Mouse (Mus musculus): Measurements from ENCODE around the gene Kctd5. TPM values are rescaled to one million over a fixed set of nuclear protein-coding genes. Genes with fewer than 3 reads are reported as not detected.

The Kctd5 gene
- 46.7 and 67.8 TPM in 2 replicates for polyA plus RNA-seq (2012; rRNA removed)

DNA sequence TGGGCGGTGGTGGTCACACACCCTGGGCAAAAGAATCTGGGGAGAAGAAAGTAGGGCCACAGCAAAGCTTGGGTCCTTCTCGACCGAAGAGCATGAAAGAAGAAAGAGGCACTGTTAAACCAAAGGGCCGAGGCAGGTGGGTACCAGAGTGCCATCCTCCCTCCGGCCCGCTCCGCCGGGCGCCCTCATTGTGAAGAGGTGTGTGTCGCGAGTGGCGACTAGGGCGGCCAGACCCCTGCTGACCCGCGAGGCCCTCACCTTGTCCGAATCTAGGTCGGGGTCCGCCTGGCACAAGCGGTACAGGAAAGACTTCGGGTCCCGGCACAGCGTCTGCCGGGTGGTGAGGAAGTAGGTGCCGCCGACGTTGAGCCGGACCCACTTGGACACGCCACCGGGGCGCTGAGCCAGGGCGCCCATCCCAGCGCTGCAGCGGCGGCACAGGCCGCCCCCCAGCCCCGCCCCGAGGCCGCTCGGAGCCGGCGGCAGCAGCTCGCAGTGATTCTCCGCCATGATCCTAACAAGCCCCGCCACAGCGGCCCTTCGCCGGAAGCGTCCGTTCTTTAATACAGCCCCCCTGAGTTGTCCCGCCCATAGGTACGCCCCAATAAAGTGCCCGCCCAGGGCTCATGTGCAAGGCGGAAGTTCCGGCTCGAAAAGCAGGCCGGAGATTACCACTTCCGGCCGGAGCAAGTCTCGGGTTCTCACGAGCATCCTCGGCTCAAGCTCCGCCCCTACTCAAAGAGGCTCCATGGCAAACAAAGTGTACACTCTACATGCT lies at the start of gene Kctd5:
TSS of gene Kctd5 (minus strand) at position 567 of the 778 bp plus-strand sequence.

GRCm38 (mm10) chr17:24037844-24038243 lies 35.4 kb downstream of the Kctd5 start, which contains the start of gene Prss27:
Gene Prss27 (plus strand): TSS chr17:24038144.

DNA sequence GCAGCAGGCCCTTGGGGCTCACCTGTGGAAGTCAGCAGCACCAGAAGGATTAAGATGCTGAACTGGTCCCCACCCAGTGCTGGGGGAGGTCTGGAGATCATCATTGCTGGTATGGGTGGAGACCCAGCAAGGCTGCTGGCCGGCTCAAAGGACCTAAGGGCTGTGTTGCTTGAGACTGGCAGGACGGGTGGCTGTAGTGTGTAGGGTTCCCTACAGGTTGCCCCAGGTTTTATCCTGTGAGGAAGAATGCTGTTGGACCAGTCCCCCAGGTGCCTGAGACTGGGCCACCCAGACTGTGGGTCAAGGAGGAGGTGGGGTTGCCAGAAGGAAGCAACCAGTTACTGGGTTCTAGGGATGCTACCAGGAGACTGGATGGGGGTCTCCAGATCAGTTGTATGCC lies 75.4 kb downstream of the Kctd5 start, which contains the start of gene Prss22:
TSS of gene Prss22 (minus strand) at position 200 of the 400 bp plus-strand sequence.

Other genes with a start within 250 kb of the Kctd5 start
- 524 and 676 TPM in 2 replicates for gene Elob, start 244.3 kb downstream of the Kctd5 start, polyA plus RNA-seq (2012; rRNA removed)
- 0.26 and 0.46 TPM in 2 replicates for gene Prss33, start 237.4 kb downstream of the Kctd5 start, polyA plus RNA-seq (2012; rRNA removed)
- gene Prss32, start 229.6 kb downstream of the Kctd5 start, polyA plus RNA-seq (2012; rRNA removed), result 0.06 TPM in 1 of 2 replicates, not detected in the other
- gene Prss41, start 229.3 kb downstream of the Kctd5 start, polyA plus RNA-seq (2012; rRNA removed), result 1.2 and 3.0 TPM in 2 replicates
- gene Prss21, start 205.4 kb downstream of the Kctd5 start, polyA plus RNA-seq (2012; rRNA removed), result not detected in 2 replicates
- gene Dcpp1, start 192.6 kb downstream of the Kctd5 start, polyA plus RNA-seq (2012; rRNA removed), result not detected in 2 replicates
- not detected in 2 replicates for gene Dcpp2, start 192.6 kb downstream of the Kctd5 start, polyA plus RNA-seq (2012; rRNA removed)
- not detected in 2 replicates for gene Dcpp3, start 156.0 kb downstream of the Kctd5 start, polyA plus RNA-seq (2012; rRNA removed)
- gene Sbp, start 131.8 kb downstream of the Kctd5 start, polyA plus RNA-seq (2012; rRNA removed), result 0.08 TPM in 1 of 2 replicates, not detected in the other
- gene Sbpl, start 118.2 kb downstream of the Kctd5 start, polyA plus RNA-seq (2012; rRNA removed), result not detected in 2 replicates
- 0.05 TPM in 1 of 2 replicates, not detected in the other for gene Prss30, start 92.9 kb downstream of the Kctd5 start, polyA plus RNA-seq (2012; rRNA removed)
- gene Prss22, start 75.4 kb downstream of the Kctd5 start, polyA plus RNA-seq (2012; rRNA removed), result 0.22 and 0.35 TPM in 2 replicates
- 0.15 TPM in 1 of 2 replicates, not detected in the other for gene Prss27, start 35.3 kb downstream of the Kctd5 start, polyA plus RNA-seq (2012; rRNA removed)
- 16.1 and 22.5 TPM in 2 replicates for gene Pdpk1, start 77.4 kb upstream of the Kctd5 start, polyA plus RNA-seq (2012; rRNA removed)
- gene Amdhd2, start 90.3 kb upstream of the Kctd5 start, polyA plus RNA-seq (2012; rRNA removed), result 32.4 and 42.6 TPM in 2 replicates
- 302 and 437 TPM in 2 replicates for gene Atp6v0c, start 96.2 kb upstream of the Kctd5 start, polyA plus RNA-seq (2012; rRNA removed)
- gene Tbc1d24, start 132.1 kb upstream of the Kctd5 start, polyA plus RNA-seq (2012; rRNA removed), result 20.8 and 26.1 TPM in 2 replicates
- gene Ntn3, start 136.0 kb upstream of the Kctd5 start, polyA plus RNA-seq (2012; rRNA removed), result 8.9 and 15.4 TPM in 2 replicates
- 35.9 and 38.6 TPM in 2 replicates for gene Tedc2, start 147.4 kb upstream of the Kctd5 start, polyA plus RNA-seq (2012; rRNA removed)
- 57.5 and 58.4 TPM in 2 replicates for gene Ccnf, start 178.0 kb upstream of the Kctd5 start, polyA plus RNA-seq (2012; rRNA removed)

All from central nervous system, embryonic 11.5 days (tissue).